Mouse (Mus musculus): Measurements from ENCODE around the gene Msantd3. TPM values are rescaled to one million over a fixed set of nuclear protein-coding genes. Genes with fewer than 3 reads are reported as not detected.

Gene Msantd3
- polyA plus RNA-seq (2015; fragmentation: Nextera tagmentation; extraction: Ambion mirVana): 2.8 and 4.9 TPM in 2 replicates

GRCm38 (mm10) chr4:48539841-48540575, at the start of gene Msantd3:
Gene Msantd3, plus strand, starts transcription at chr4:48539935.

GRCm38 (mm10) chr4:48584421-48585240, 44.9 kb downstream of the Msantd3 start, which contains the start of gene Tmeff1:
Gene Tmeff1, plus strand, starts transcription at chr4:48585174.

Other genes with a start within 250 kb of the Msantd3 start
- 21.3 and 24.8 TPM in 2 replicates for gene Tex10, start 66.5 kb upstream of the Msantd3 start, polyA plus RNA-seq (2015; fragmentation: Nextera tagmentation; extraction: Ambion mirVana)
- gene Tmeff1, start 45.2 kb downstream of the Msantd3 start, polyA plus RNA-seq (2015; fragmentation: Nextera tagmentation; extraction: Ambion mirVana): 2.6 and 2.9 TPM in 2 replicates
- 0.07 and 0.13 TPM in 2 replicates for gene Cavin4, start 123.6 kb downstream of the Msantd3 start, polyA plus RNA-seq (2015; fragmentation: Nextera tagmentation; extraction: Ambion mirVana)

Data from spleen, postnatal 0 days (tissue).